Mouse (Mus musculus): ENCODE measurements around the gene C030005K15Rik. TPM values are rescaled to one million over a fixed set of nuclear protein-coding genes. Genes with fewer than 3 reads are reported as not detected.
"Not testable (repeated sequence)": the region's sequence is repeated elsewhere in the genome, so short reads cannot be mapped to it uniquely, and the experiment has no call there.

Gene C030005K15Rik
- not detected in 2 replicates for polyA plus RNA-seq (2014; fragmentation: Nextera tagmentation; extraction: Ambion mirVana)

- H3K27me3 ChIP-seq (ENCODE audit: control insufficient read depth, insufficient read depth, low read length); H3K9ac ChIP-seq (ENCODE audit: low read length); H3K4me1 ChIP-seq (ENCODE audit: control insufficient read depth, insufficient read depth, low read length); H3K4me2 ChIP-seq; H3K9me3 ChIP-seq (ENCODE audit: control insufficient read depth, low read length); DNase-seq (ENCODE audit: low spot score, missing footprints); H3K27ac ChIP-seq (ENCODE audit: low read depth, low read length); ATAC-seq (ENCODE audit: low FRiP score); H3K36me3 ChIP-seq (ENCODE audit: control insufficient read depth, insufficient read depth, low read length); H3K4me3 ChIP-seq (ENCODE audit: low read depth, low read length): not testable (repeated sequence)
These were observed at the start of gene C030005K15Rik for GRCm38 (mm10) chr10:97726655-97727054. C030005K15Rik (minus strand) TSS chr10:97726755.

DNA sequence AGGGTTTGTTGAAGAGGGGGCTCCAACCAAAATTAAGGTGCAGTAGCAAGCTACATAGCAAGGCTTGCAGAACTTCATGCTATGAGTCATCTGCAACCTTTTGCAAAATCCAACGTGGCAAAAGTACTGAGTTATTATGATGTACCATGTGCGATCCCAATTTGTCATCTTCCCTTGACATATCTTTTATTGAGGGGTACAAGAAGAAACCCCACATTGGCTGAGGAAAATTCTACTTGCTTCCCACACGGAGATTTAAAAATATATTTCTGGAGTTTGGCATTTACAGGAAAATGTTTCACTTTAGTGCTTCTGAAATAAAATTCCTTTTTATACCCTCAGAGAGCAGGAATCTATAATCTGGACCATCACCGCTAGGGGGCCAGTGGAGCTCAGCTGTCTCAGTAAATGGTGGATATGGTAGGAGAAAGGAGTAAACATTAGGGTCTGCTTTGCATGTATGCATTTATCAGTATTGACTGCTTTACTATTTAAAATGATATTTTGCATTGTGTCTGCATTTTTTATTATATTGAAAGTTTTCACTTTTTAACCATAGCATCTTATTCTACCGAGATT lies 41.7 kb upstream of the C030005K15Rik start:
- no peak overlapping the region for H3K27ac ChIP-seq (ENCODE audit: low read depth, low read length)
- no peak overlapping the region for H3K4me2 ChIP-seq
- DNase-seq (ENCODE audit: low spot score, missing footprints) (no peak), ATAC-seq (ENCODE audit: low FRiP score) (no peak)
- no peak overlapping the region for H3K9ac ChIP-seq (ENCODE audit: low read length)
- WGBS, result 62% methylated on average over 5 of the region's 5 CpGs
- H3K4me3 ChIP-seq (ENCODE audit: low read depth, low read length), result no peak overlapping the region
- no peaks in the 10 kb centered on the region for H3K27me3 ChIP-seq (ENCODE audit: control insufficient read depth, insufficient read depth, low read length)
- H3K4me1 ChIP-seq (ENCODE audit: control insufficient read depth, insufficient read depth, low read length), result no peaks in the 10 kb centered on the region
- no peaks in the 10 kb centered on the region for H3K36me3 ChIP-seq (ENCODE audit: control insufficient read depth, insufficient read depth, low read length)
- no peaks in the 10 kb centered on the region for H3K9me3 ChIP-seq (ENCODE audit: control insufficient read depth, low read length)

DNA sequence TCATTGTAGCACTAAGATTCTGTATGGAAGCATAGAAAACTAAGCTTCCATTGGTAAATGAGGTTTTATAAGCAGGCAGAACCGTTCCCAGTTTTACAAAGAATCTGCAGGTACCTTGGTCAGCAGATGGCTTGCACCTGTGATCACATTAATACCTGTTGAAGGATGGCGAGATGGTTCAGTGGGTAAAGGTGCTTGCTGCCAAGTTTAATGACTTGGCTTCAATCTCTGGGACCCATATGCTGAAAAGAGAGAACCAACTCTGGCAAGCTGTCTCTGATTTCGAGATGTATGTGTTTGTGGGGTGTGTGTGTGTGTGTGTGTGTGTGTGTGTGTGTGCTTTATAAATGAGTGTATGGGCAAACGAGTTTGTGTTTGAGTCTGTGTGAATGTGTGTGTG lies 27.3 kb upstream of the C030005K15Rik start:
- DNase-seq (ENCODE audit: low spot score, missing footprints) (peak; percentile 45), ATAC-seq (ENCODE audit: low FRiP score) (no peak)
- no peaks in the 10 kb centered on the region for H3K9me3 ChIP-seq (ENCODE audit: control insufficient read depth, low read length)
- no peak overlapping the region for H3K9ac ChIP-seq (ENCODE audit: low read length)
- no peaks in the 10 kb centered on the region for H3K4me1 ChIP-seq (ENCODE audit: control insufficient read depth, insufficient read depth, low read length)
- WGBS, result 74% methylated on average over 4 of the region's 4 CpGs
- no peak overlapping the region for H3K27ac ChIP-seq (ENCODE audit: low read depth, low read length)
- H3K4me2 ChIP-seq, result no peak overlapping the region
- H3K4me3 ChIP-seq (ENCODE audit: low read depth, low read length), result no peak overlapping the region
- no peaks in the 10 kb centered on the region for H3K36me3 ChIP-seq (ENCODE audit: control insufficient read depth, insufficient read depth, low read length)
- no peaks in the 10 kb centered on the region for H3K27me3 ChIP-seq (ENCODE audit: control insufficient read depth, insufficient read depth, low read length)

DNA sequence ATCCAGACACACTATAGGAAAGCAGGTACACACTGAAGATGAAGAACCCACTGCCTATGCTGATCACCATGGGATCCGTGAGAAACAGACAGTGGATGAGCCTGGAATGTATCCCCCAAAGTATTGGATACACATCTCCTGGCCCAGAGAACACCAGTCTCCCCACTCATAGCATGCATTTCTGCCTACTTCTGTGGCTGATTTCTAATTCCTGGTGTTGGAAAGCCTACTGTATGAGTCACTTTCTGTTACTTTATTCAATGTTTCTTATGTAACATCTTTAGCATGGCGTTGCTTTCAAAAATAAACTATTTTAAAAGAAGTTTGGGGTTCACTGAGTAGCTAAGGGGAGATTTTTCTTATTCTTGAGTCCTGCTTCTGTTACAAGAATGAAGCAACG lies 20.7 kb upstream of the C030005K15Rik start:
- Histone ChIP-seq H3K27ac (ENCODE audit: low read depth, low read length) (no peak overlapping the region), H3K9ac (ENCODE audit: low read length) (no peak overlapping the region), H3K36me3 (ENCODE audit: control insufficient read depth, insufficient read depth, low read length) (no peaks in the 10 kb centered on the region), H3K27me3 (ENCODE audit: control insufficient read depth, insufficient read depth, low read length) (no peaks in the 10 kb centered on the region), H3K4me1 (ENCODE audit: control insufficient read depth, insufficient read depth, low read length) (no peaks in the 10 kb centered on the region), H3K4me2 (no peak overlapping the region), H3K4me3 (ENCODE audit: low read depth, low read length) (no peak overlapping the region), H3K9me3 (ENCODE audit: control insufficient read depth, low read length) (no peaks in the 10 kb centered on the region)
- 86% methylated on average over 3 of the region's 3 CpGs for WGBS
- DNase-seq (ENCODE audit: low spot score, missing footprints) (peak; percentile 35), ATAC-seq (ENCODE audit: low FRiP score) (no peak)

DNA sequence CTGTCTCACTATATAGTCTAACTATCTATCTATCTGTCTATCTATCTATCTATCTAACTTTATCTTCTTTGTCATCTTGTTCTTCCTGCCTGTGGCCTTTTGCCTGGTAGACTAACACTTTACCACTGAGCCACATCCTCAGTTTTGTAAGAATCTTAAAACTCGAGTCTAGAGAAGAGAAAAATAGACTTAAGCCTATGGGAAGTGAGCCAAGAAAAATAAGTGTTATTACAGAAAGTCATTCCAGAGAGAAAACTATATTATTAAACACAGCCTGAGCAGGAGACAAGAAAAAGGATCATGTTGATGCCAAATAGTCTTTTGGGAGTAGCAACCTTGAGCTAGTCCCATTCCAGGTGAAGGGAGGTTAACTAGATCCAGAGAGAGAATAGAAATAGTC lies 626 bp downstream of the C030005K15Rik start:
- Histone ChIP-seq H3K27me3 (ENCODE audit: control insufficient read depth, insufficient read depth, low read length) (no peaks in the 10 kb centered on the region), H3K9me3 (ENCODE audit: control insufficient read depth, low read length) (no peaks in the 10 kb centered on the region), H3K4me3 (ENCODE audit: low read depth, low read length) (no peak overlapping the region), H3K4me1 (ENCODE audit: control insufficient read depth, insufficient read depth, low read length) (no peaks in the 10 kb centered on the region), H3K36me3 (ENCODE audit: control insufficient read depth, insufficient read depth, low read length) (no peaks in the 10 kb centered on the region), H3K27ac (ENCODE audit: low read depth, low read length) (no peak overlapping the region), H3K4me2 (no peak overlapping the region), H3K9ac (ENCODE audit: low read length) (no peak overlapping the region)
- peak; percentile 53 for DNase-seq (ENCODE audit: low spot score, missing footprints)
- no peak for ATAC-seq (ENCODE audit: low FRiP score)
- WGBS, result 59% methylated on average over 1 of the region's 1 CpGs

GRCm38 (mm10) chr10:97722709-97723108 lies 3.8 kb downstream of the C030005K15Rik start:
- no peak overlapping the region for H3K27ac ChIP-seq (ENCODE audit: low read depth, low read length)
- 94% methylated on average over 9 of the region's 9 CpGs for WGBS
- ATAC-seq (ENCODE audit: low FRiP score) (no peak), DNase-seq (ENCODE audit: low spot score, missing footprints) (peak; percentile 60)
- H3K4me1 ChIP-seq (ENCODE audit: control insufficient read depth, insufficient read depth, low read length), result no peaks in the 10 kb centered on the region
- no peaks in the 10 kb centered on the region for H3K9me3 ChIP-seq (ENCODE audit: control insufficient read depth, low read length)
- H3K9ac ChIP-seq (ENCODE audit: low read length), result no peak overlapping the region
- H3K4me3 ChIP-seq (ENCODE audit: low read depth, low read length), result no peak overlapping the region
- no peak overlapping the region for H3K4me2 ChIP-seq
- no peaks in the 10 kb centered on the region for H3K36me3 ChIP-seq (ENCODE audit: control insufficient read depth, insufficient read depth, low read length)
- H3K27me3 ChIP-seq (ENCODE audit: control insufficient read depth, insufficient read depth, low read length), result no peaks in the 10 kb centered on the region

DNA sequence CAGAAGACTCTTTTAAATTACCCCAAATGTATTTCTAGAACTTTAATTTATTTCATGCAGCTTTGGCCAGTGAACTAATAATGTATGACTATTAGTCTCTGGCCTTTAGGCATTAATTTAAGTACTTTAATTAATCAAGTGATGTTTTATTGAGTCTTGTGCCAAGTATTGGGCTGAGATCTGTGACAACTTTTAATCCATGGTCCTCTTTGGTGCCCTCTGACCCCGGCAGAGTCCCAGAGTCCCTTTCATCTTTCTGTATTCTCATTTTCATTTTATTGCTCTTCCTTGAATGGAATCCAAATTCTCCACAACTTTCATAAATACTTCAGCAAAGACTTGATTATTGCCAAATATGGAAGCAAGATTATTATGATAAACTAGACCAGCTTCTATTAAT lies 5.9 kb downstream of the C030005K15Rik start:
- ATAC-seq (ENCODE audit: low FRiP score), result no peak
- 90% methylated on average over 1 of the region's 1 CpGs for WGBS
- Histone ChIP-seq H3K36me3 (ENCODE audit: control insufficient read depth, insufficient read depth, low read length) (no peaks in the 10 kb centered on the region), H3K9me3 (ENCODE audit: control insufficient read depth, low read length) (no peaks in the 10 kb centered on the region), H3K4me2 (no peak overlapping the region), H3K27ac (ENCODE audit: low read depth, low read length) (no peak overlapping the region), H3K9ac (ENCODE audit: low read length) (no peak overlapping the region), H3K27me3 (ENCODE audit: control insufficient read depth, insufficient read depth, low read length) (no peaks in the 10 kb centered on the region), H3K4me1 (ENCODE audit: control insufficient read depth, insufficient read depth, low read length) (no peaks in the 10 kb centered on the region), H3K4me3 (ENCODE audit: low read depth, low read length) (no peak overlapping the region)
- peak; percentile 72 for DNase-seq (ENCODE audit: low spot score, missing footprints)

DNA sequence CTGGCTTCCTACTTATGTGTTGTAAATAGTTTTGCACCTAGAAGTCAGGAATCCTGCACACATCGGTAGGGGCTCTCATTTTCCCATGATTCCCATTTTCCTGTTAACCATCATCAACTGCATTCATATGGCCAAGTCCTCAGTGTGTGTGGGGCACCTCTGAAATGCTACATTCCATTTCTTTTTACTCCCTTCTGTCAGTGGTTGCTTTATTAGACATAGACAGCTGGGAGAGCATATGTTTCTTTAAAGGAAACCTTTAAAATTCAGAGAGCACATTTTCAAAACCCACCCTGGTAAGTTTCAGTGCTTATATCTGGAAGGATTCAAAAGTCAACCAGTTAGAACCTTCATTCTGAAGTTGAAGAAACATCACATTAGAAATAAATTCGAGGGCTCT lies 8.5 kb downstream of the C030005K15Rik start:
- H3K36me3 ChIP-seq (ENCODE audit: control insufficient read depth, insufficient read depth, low read length), result no peaks in the 10 kb centered on the region
- H3K4me2 ChIP-seq, result no peak overlapping the region
- no peak overlapping the region for H3K27ac ChIP-seq (ENCODE audit: low read depth, low read length)
- WGBS, result 71% methylated on average over 2 of the region's 2 CpGs
- H3K27me3 ChIP-seq (ENCODE audit: control insufficient read depth, insufficient read depth, low read length), result no peaks in the 10 kb centered on the region
- H3K9me3 ChIP-seq (ENCODE audit: control insufficient read depth, low read length), result no peaks in the 10 kb centered on the region
- no peaks in the 10 kb centered on the region for H3K4me1 ChIP-seq (ENCODE audit: control insufficient read depth, insufficient read depth, low read length)
- ATAC-seq (ENCODE audit: low FRiP score) (no peak), DNase-seq (ENCODE audit: low spot score, missing footprints) (peak; percentile 72)
- no peak overlapping the region for H3K4me3 ChIP-seq (ENCODE audit: low read depth, low read length)
- H3K9ac ChIP-seq (ENCODE audit: low read length), result no peak overlapping the region

GRCm38 (mm10) chr10:97717233-97717632 lies 9.3 kb downstream of the C030005K15Rik start:
- 78% methylated on average over 1 of the region's 1 CpGs for WGBS
- no peak for DNase-seq (ENCODE audit: low spot score, missing footprints)
- H3K9me3 ChIP-seq (ENCODE audit: control insufficient read depth, low read length), result no peaks in the 10 kb centered on the region
- no peak overlapping the region for H3K9ac ChIP-seq (ENCODE audit: low read length)
- no peaks in the 10 kb centered on the region for H3K4me1 ChIP-seq (ENCODE audit: control insufficient read depth, insufficient read depth, low read length)
- no peaks in the 10 kb centered on the region for H3K27me3 ChIP-seq (ENCODE audit: control insufficient read depth, insufficient read depth, low read length)
- no peaks in the 10 kb centered on the region for H3K36me3 ChIP-seq (ENCODE audit: control insufficient read depth, insufficient read depth, low read length)
- H3K27ac ChIP-seq (ENCODE audit: low read depth, low read length), result no peak overlapping the region
- ATAC-seq (ENCODE audit: low FRiP score), result no peak
- no peak overlapping the region for H3K4me3 ChIP-seq (ENCODE audit: low read depth, low read length)
- H3K4me2 ChIP-seq, result no peak overlapping the region
